Mouse (Mus musculus) ovary, postnatal 36 days (tissue): ENCODE results near the gene Nr2c1.

Source experiments
- DNase-seq: peaks from one replicate; pipeline ENCODE4 v3.0.0; 2022; ENCODE audit warnings: low spot score, mixed read lengths

Nr2c1 gene

GRCm38 (mm10) chr10:94210718-94211618 lies 63.1 kb downstream of the Nr2c1 start:
- no peak for DNase-seq

GRCm38 (mm10) chr10:94211725-94212124 lies 63.9 kb downstream of the Nr2c1 start:
- no peak for DNase-seq

- DNase-seq: no peak
Measured at GRCm38 (mm10) chr10:94225026-94225750, 77.4 kb downstream of the Nr2c1 start.

- DNase-seq: no peak
Measured at GRCm38 (mm10) chr10:94230172-94230981, 82.6 kb downstream of the Nr2c1 start.

GRCm38 (mm10) chr10:94231025-94231424 lies 83.2 kb downstream of the Nr2c1 start:
- DNase-seq: no peak

- no peak for DNase-seq
Measured at GRCm38 (mm10) chr10:94235200-94235599, 87.4 kb downstream of the Nr2c1 start.

GRCm38 (mm10) chr10:94241346-94241745 lies 93.5 kb downstream of the Nr2c1 start:
- DNase-seq: no peak
